Mouse (Mus musculus) CH12F3 (cell line): Measurements from ENCODE around the gene Ubl5.

ENCODE experiments used
- in situ Hi-C: fragments of 300-500 bp; cut with MboI; formaldehyde crosslinking; loops from 2 replicates; pipeline ENCODE4 v1.14.3; 2020; ENCODE audit warnings: low sequenced_read_pairs

Ubl5 gene

GRCm38 (mm10) chr9:20696107-20696712, 53.5 kb downstream of the Ubl5 start:
- in situ Hi-C loops, result no loop called here
